Mouse (Mus musculus): ENCODE data around the gene Ccdc170.

DNA sequence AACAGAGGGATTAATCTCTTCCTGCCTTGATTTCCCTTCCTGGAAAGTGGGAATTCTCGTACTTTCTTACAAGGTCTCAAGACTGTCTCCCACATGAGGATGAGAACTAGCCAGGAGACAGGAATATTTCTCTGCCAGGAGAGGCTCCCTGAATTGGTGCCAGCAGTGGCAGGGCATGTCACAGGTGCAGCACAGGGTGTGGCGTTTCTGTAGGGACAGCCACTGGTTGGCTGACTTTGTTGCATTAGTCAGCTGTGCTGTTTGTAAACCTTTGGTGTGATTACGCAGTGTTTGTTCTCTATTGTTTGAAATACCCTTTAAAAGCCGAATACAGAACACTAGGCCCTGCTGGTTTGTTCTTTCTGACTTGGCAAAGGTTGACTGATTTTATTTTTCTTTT is 117.3 kb downstream of the Ccdc170 start:
- TF ChIP-seq CTCF (conservative IDR thresholded peaks at IDR 0.05; ENCODE audit: insufficient read depth, insufficient read length, low read depth, low read length): no peak
- TF ChIP-seq POLR2A (IDR thresholded peaks at IDR 0.05; ENCODE audit: low read depth, low read length): no peak

Data from kidney, adult 2 months (tissue).